Mouse (Mus musculus) heart, embryonic 14.5 days (tissue): ENCODE data around the gene Olfr807. TPM values are rescaled to one million over a fixed set of nuclear protein-coding genes. Genes with fewer than 3 reads are reported as not detected.

Experiments used
- ATAC-seq: fragments of 200-750 bp; cut with Nextera tagmentation; 2 replicates; pipeline ENCODE4 v1.8.0; 2017; ENCODE audit warnings: low read depth, moderate TSS enrichment; ENCODE audit not compliant: insufficient number of reproducible peaks, insufficient read depth, low FRiP score
- H3K27ac ChIP-seq, 2 experiments: fragments of 200-500 bp in 1 of 2; fragments of 300-500 bp in 1 of 2; sonication (generic) in 1 of 2; replicated peaks in 1 of 2; 2 replicates each; pipeline ENCODE4 v1.5.1; 2012 to 2014; ENCODE audit warnings: low read depth in 2 of 2, low read length in 2 of 2, control low read depth in 1 of 2, mild to moderate bottlenecking in 1 of 2, mixed read lengths in 1 of 2; ENCODE audit not compliant: control insufficient read depth in 1 of 2, insufficient read depth in 1 of 2
- H3K27me3 ChIP-seq: fragments of 300-500 bp; sonication (generic); 2 replicates; pipeline ENCODE4 v1.6.1; 2014; ENCODE audit warnings: mild to moderate bottlenecking, low read length, control low read depth; ENCODE audit not compliant: control insufficient read depth, insufficient read depth
- H3K36me3 ChIP-seq: fragments of 300-500 bp; sonication (generic); 2 replicates; pipeline ENCODE4 v1.6.1; 2014; ENCODE audit warnings: mild to moderate bottlenecking, control low read depth, low read length, mixed read lengths; ENCODE audit not compliant: control insufficient read depth, insufficient read depth
- H3K4me1 ChIP-seq, 2 experiments: fragments of 200-500 bp in 1 of 2; fragments of 300-500 bp in 1 of 2; sonication (generic) in 1 of 2; 2 replicates each; pipeline ENCODE4 v1.6.1; 2012 to 2014; ENCODE audit warnings: low read length in 2 of 2, control low read depth in 1 of 2, mixed read lengths in 1 of 2; ENCODE audit not compliant: control insufficient read depth in 2 of 2, insufficient read depth in 2 of 2
- H3K4me2 ChIP-seq: fragments of 300-500 bp; sonication (generic); 2 replicates; pipeline ENCODE4 v1.6.1; 2014; ENCODE audit warnings: mild to moderate bottlenecking, low read length
- H3K4me3 ChIP-seq, 2 experiments: fragments of 200-500 bp in 1 of 2; fragments of 300-500 bp in 1 of 2; sonication (generic) in 1 of 2; 2 replicates each; pipeline ENCODE4 v1.5.1; 2012 to 2014; ENCODE audit warnings: low read length in 2 of 2, mild to moderate bottlenecking in 2 of 2, control low read depth in 1 of 2, low read depth in 1 of 2, moderate library complexity in 1 of 2; ENCODE audit not compliant: control insufficient read depth in 1 of 2, insufficient read depth in 1 of 2
- H3K9ac ChIP-seq: fragments of 300-500 bp; sonication (generic); 2 replicates; pipeline ENCODE4 v1.6.1; 2014; ENCODE audit warnings: mild to moderate bottlenecking, low read length
- H3K9me3 ChIP-seq: fragments of 300-500 bp; sonication (generic); 2 replicates; pipeline ENCODE4 v1.6.1; 2016; ENCODE audit warnings: low read length, control low read depth; ENCODE audit not compliant: control insufficient read depth
- WGBS: fragments of 180-500 bp; shearing (Covaris S2); extraction: QIAGEN DNeasy Blood & Tissue Kit; methylation state at CpG from one replicate; pipeline ENCODE4 v1.1.7; 2014; 5-methylcytosine and 5-hydroxymethylcytosine counted together
- polyA plus RNA-seq: library from polyadenylated mRNA; unstranded; fragments of >200 nt; fragmentation: Nextera tagmentation; extraction: Ambion mirVana; gene quantifications from 2 replicates; pipeline ENCODE4 v1.2.1, GENCODE M21; 2014

Gene Olfr807
- polyA plus RNA-seq: not detected in 2 replicates

DNA sequence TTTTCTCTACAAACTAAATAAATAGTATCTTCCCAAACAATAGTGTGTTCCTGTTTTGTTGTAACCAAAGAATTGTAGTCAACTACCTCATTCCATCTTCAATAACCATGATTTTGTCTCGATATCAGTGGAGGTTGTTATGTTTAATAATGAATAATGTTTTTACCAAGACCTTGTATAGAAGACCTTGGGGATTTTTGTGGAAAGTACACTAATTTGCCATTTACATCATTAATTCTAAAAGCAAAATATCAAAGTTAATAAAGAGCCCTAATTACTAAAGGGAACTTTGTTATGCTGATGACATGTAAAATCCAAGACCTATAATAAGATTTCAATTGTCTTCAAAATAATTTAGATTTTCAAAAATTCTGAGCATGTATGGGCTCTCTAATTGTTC lies at the start of gene Olfr807:
Olfr807 (minus strand) TSS at position 101 of the 400 bp plus-strand sequence.
- Histone ChIP-seq H3K9ac (no peak within 1 kb of the TSS), H3K4me3 (no peak within 1 kb of the TSS), H3K9me3 (no peaks in the 10 kb centered on the region), H3K4me2 (no peak within 1 kb of the TSS), H3K4me1 (no peaks in the 10 kb centered on the region), H3K27me3 (no peaks in the 10 kb centered on the region), H3K36me3 (no peaks in the 10 kb centered on the region), H3K27ac (no peak within 1 kb of the TSS)
- WGBS: 72% methylated on average over 1 of the region's 1 CpGs
- ATAC-seq: no peak

DNA sequence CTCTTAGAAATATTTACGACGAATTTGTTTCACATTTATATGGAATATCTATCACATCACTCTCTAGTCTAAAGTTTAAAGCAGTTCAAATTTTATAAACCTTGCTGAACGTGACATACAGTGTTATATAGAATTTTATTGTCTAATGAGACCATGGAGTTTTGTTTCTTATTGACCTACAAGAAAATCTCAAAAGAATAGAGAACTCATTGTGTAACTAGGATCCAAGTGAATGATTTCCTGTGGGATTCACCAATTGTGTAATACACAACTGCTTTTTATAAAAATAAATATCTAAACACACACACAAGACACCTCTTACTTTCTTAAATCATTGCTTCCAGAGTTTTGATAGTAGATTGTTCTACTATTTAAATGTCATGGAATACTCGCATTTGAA lies 46.7 kb upstream of the Olfr807 start, which contains the start of gene Olfr811:
Olfr811 (minus strand) TSS at position 101 of the 400 bp plus-strand sequence.
- no peak within 1 kb of the TSS for H3K27ac ChIP-seq
- no peak for ATAC-seq
- no peak within 1 kb of the TSS for H3K4me2 ChIP-seq
- H3K9ac ChIP-seq: no peak within 1 kb of the TSS
- WGBS: 74% methylated on average over 4 of the region's 4 CpGs
- H3K27me3 ChIP-seq: no peaks in the 10 kb centered on the region
- H3K9me3 ChIP-seq: no peaks in the 10 kb centered on the region
- H3K36me3 ChIP-seq: no peaks in the 10 kb centered on the region
- H3K4me3 ChIP-seq: no peak within 1 kb of the TSS
- no peaks in the 10 kb centered on the region for H3K4me1 ChIP-seq

DNA sequence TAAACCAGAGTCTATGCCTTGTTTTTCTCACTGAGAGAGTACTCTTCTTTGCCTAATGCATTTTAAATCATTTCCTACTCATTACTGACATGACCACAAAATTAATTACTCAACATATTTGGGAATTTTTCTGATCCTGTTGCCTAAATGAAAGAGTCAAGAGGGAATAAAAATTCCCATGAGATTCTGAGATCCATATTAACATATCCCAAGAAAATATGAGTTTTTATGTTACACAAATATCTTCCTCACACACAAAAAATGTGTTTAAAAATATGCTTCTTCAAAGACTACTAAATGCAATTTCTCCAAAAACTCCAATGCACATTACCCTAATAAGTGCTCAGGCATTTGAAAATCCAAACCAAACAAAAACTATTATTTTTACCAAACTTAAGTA lies 37.2 kb upstream of the Olfr807 start, which contains the start of gene Olfr810:
Olfr810 (minus strand) TSS at position 101 of the 400 bp plus-strand sequence.
- Histone ChIP-seq H3K9ac (no peak within 1 kb of the TSS), H3K9me3 (no peaks in the 10 kb centered on the region), H3K36me3 (no peaks in the 10 kb centered on the region), H3K4me2 (no peak within 1 kb of the TSS), H3K27ac (no peak within 1 kb of the TSS), H3K27me3 (no peaks in the 10 kb centered on the region), H3K4me1 (no peaks in the 10 kb centered on the region), H3K4me3 (no peak within 1 kb of the TSS)
- no peak for ATAC-seq

DNA sequence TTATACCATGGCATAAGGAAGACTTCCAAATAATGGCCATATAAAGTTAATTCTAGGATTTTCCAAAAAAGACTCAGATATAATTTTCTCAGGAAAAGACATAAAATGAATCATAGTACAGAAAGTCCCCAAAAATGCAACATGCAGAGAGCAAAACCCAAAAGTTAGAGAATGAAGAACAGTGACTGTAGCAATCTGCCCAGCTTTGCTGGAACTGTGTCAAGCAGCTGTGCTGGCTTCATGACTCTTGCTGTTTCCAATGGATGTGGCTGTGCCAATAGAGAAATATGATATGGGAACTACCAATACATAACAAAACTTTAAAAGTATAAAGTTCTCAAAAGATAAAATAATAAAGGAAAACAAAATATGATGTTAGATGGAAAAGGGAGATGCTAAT lies 20.5 kb upstream of the Olfr807 start:
- Histone ChIP-seq H3K27me3 (no peaks in the 10 kb centered on the region), H3K4me2 (no peak overlapping the region), H3K27ac (no peak overlapping the region), H3K9ac (no peak overlapping the region), H3K4me1 (no peaks in the 10 kb centered on the region), H3K4me3 (no peak overlapping the region), H3K9me3 (no peaks in the 10 kb centered on the region), H3K36me3 (no peaks in the 10 kb centered on the region)
- no peak for ATAC-seq

DNA sequence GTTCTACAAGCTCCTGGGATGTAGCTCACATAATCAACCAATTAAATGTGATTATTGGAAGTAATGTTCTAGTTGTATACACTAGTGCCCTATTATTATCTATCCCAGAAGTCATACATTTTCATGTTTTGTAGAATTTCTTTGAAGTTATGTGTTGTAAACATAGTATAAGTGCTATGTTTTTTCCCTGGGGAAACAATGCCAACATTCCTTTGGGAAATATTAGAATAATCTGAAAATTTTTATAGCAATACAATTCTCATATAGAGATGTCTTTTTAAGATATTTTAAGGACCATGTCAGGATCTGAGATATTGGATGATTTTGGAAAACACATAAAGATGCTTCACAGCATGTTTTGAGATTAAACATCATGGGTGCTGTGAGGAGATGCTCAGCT lies 16.7 kb upstream of the Olfr807 start, which contains the start of gene Olfr809:
Olfr809 (plus strand) TSS at position 301 of the 400 bp plus-strand sequence.
- H3K27me3 ChIP-seq: no peaks in the 10 kb centered on the region
- no peak within 1 kb of the TSS for H3K4me2 ChIP-seq
- no peak within 1 kb of the TSS for H3K9ac ChIP-seq
- no peak within 1 kb of the TSS for H3K27ac ChIP-seq
- H3K4me1 ChIP-seq: no peaks in the 10 kb centered on the region
- no peaks in the 10 kb centered on the region for H3K36me3 ChIP-seq
- H3K9me3 ChIP-seq: no peaks in the 10 kb centered on the region
- no peak for ATAC-seq
- no peak within 1 kb of the TSS for H3K4me3 ChIP-seq

DNA sequence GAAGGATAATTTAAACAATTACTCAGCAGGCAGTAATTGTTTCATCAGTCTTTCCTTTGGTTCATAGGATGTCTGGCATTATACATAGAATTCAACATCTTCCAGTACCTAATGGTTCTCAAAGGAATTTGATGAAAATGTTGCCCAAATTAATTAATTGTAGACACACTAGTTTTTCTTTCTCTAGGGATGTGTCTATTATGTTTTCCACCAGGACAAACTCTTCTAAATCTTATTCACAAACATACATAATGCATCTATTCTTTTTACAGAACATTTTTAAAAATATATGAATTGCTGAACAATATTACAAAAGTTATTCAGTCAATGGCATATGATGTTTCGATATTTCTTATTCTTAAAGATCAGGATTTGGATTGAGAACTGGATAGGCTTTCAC lies 7.6 kb upstream of the Olfr807 start, which contains the start of gene Olfr808:
Olfr808 (plus strand) TSS at position 301 of the 400 bp plus-strand sequence.
- no peak within 1 kb of the TSS for H3K4me3 ChIP-seq
- H3K27ac ChIP-seq: no peak within 1 kb of the TSS
- no peak within 1 kb of the TSS for H3K9ac ChIP-seq
- no peak within 1 kb of the TSS for H3K4me2 ChIP-seq
- no peaks in the 10 kb centered on the region for H3K36me3 ChIP-seq
- no peaks in the 10 kb centered on the region for H3K4me1 ChIP-seq
- H3K9me3 ChIP-seq: no peaks in the 10 kb centered on the region
- no peaks in the 10 kb centered on the region for H3K27me3 ChIP-seq
- WGBS: 84% methylated on average over 1 of the region's 1 CpGs
- no peak for ATAC-seq

DNA sequence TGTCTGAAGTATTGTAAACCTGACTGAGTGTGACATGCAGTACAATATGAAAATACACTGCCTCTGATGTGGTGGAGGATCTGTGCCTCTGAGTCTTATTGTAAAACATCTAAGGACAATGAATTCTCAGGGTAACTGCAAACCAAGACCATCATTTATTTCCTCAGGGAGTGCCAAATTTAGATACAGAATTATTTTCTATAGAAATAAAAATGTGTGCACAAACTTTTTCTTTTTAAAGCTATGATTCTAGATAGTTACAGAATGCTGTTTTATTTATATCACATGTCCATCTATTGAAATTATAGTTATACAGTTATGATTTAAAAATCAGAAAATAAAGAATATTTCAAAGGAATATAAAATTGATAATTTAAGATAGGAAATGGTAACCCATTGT lies 15.8 kb downstream of the Olfr807 start, which contains the start of gene Olfr806:
Olfr806 (minus strand) TSS at position 101 of the 400 bp plus-strand sequence.
- Histone ChIP-seq H3K27me3 (no peaks in the 10 kb centered on the region), H3K4me2 (no peak within 1 kb of the TSS), H3K9ac (no peak within 1 kb of the TSS), H3K4me3 (no peak within 1 kb of the TSS), H3K9me3 (no peaks in the 10 kb centered on the region), H3K36me3 (no peaks in the 10 kb centered on the region), H3K4me1 (no peaks in the 10 kb centered on the region), H3K27ac (no peak within 1 kb of the TSS)
- ATAC-seq: no peak

DNA sequence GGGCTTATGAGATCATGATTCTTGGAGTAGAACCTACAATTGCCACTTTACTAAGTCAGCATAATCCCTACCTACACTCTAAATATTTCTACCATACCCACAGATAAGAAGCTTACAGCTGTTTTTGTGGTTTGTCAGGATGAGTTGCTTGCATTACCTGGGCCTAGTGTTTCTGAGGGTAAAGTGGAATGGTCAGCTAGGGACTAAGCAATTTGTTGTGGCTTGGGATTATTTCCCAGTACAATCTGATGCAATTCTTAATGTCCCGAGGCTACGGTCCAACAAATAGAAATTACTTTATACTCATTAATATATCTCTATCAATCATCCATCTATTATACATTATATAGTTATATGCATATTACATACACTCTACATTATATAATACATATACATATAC lies 28.3 kb downstream of the Olfr807 start, which contains the start of gene Olfr805:
Olfr805 (minus strand) TSS at position 101 of the 400 bp plus-strand sequence.
- Histone ChIP-seq H3K4me2 (no peak within 1 kb of the TSS), H3K36me3 (no peaks in the 10 kb centered on the region), H3K4me1 (no peaks in the 10 kb centered on the region), H3K27ac (no peak within 1 kb of the TSS), H3K9me3 (no peaks in the 10 kb centered on the region), H3K9ac (no peak within 1 kb of the TSS), H3K27me3 (no peaks in the 10 kb centered on the region), H3K4me3 (no peak within 1 kb of the TSS)
- ATAC-seq: no peak
- 94% methylated on average over 2 of the region's 2 CpGs for WGBS
